Mouse (Mus musculus) heart, postnatal 0 days (tissue): ENCODE data around the gene Nt5c2.

Source experiments
- CTCF ChIP-seq: IDR thresholded peaks from 2 replicates; pipeline ENCODE4 v1.5.1; 2016; ENCODE audit warnings: antibody characterized with exemption, control low read depth, low read depth
- EP300 ChIP-seq: IDR thresholded peaks from 2 replicates; pipeline ENCODE4 v1.6.1; 2016; ENCODE audit warnings: antibody characterized with exemption, low read depth

GRCm38 (mm10) chr19:46879876-46880275 is 135.1 kb downstream of the Nt5c2 start:
- TF ChIP-seq CTCF = no peak
- no peak for TF ChIP-seq EP300
